Mouse (Mus musculus) neural tube, embryonic 15.5 days (tissue): ENCODE results near the gene Pcyt1a. TPM values are rescaled to one million over a fixed set of nuclear protein-coding genes. Genes with fewer than 3 reads are reported as not detected.
"Not testable (repeated sequence)": the region's sequence is repeated elsewhere in the genome, so short reads cannot be mapped to it uniquely, and the experiment has no call there.

Source experiments
- ATAC-seq: fragments of 200-750 bp; cut with Nextera tagmentation; 2 replicates; pipeline ENCODE4 v1.8.0; 2017; ENCODE audit warnings: mild to moderate bottlenecking, moderate TSS enrichment, moderate library complexity; ENCODE audit not compliant: low FRiP score
- H3K27ac ChIP-seq: fragments of 300-500 bp; sonication (generic); replicated peaks from 2 replicates; pipeline ENCODE4 v1.5.1; 2015; ENCODE audit warnings: mild to moderate bottlenecking, inconsistent platforms
- H3K27me3 ChIP-seq: fragments of 300-500 bp; sonication (generic); replicated peaks from 2 replicates; pipeline ENCODE4 v1.6.1; 2015; ENCODE audit warnings: inconsistent platforms
- H3K36me3 ChIP-seq: fragments of 300-500 bp; sonication (generic); 2 replicates; pipeline ENCODE4 v1.6.1; 2015; ENCODE audit warnings: inconsistent platforms
- H3K4me1 ChIP-seq: fragments of 300-500 bp; sonication (generic); 2 replicates; pipeline ENCODE4 v1.6.1; 2015; ENCODE audit warnings: inconsistent platforms
- H3K4me2 ChIP-seq: fragments of 300-500 bp; sonication (generic); 2 replicates; pipeline ENCODE4 v1.6.1; 2015; ENCODE audit warnings: inconsistent platforms, mild to moderate bottlenecking, moderate library complexity
- H3K4me3 ChIP-seq: fragments of 300-500 bp; sonication (generic); replicated peaks from 2 replicates; pipeline ENCODE4 v1.5.1; 2015; ENCODE audit warnings: mild to moderate bottlenecking, inconsistent platforms
- H3K9ac ChIP-seq: fragments of 300-500 bp; sonication (generic); replicated peaks from 2 replicates; pipeline ENCODE4 v1.6.1; 2015; ENCODE audit warnings: mild to moderate bottlenecking, inconsistent platforms
- H3K9me3 ChIP-seq: fragments of 300-500 bp; sonication (generic); replicated peaks from 2 replicates; pipeline ENCODE4 v1.6.1; 2016; ENCODE audit warnings: inconsistent platforms
- WGBS: fragments of 180-500 bp; shearing (Covaris S2); methylation state at CpG from one replicate; pipeline ENCODE4 v1.1.7; 2015; ENCODE audit warnings: mixed read lengths; 5-methylcytosine and 5-hydroxymethylcytosine counted together
- polyA plus RNA-seq: library from polyadenylated mRNA; unstranded; fragments of >200 nt; fragmentation: Nextera tagmentation; extraction: Ambion mirVana; gene quantifications from 2 replicates; pipeline ENCODE4 v1.2.1, GENCODE M21; 2015

Gene Pcyt1a
- polyA plus RNA-seq, 1 experiment from 2014 or later: 46.0 TPM

- Histone ChIP-seq H3K9me3 (no peaks in the 10 kb centered on the region), H3K27ac (no peak overlapping the region), H3K4me3 (no peak overlapping the region), H3K4me1 (peaks cover 11% of the 10 kb centered on the region), H3K4me2 (no peak overlapping the region), H3K36me3 (0 out of 2 replicates have a peak, but pooled peaks cover 11% of the 10 kb centered on the region), H3K9ac (no peak overlapping the region), H3K27me3 (no peaks in the 10 kb centered on the region)
- ATAC-seq: no peak
- 80% methylated on average over 1 of the region's 1 CpGs for WGBS
Observed at GRCm38 (mm10) chr16:32436657-32437056, 5.9 kb downstream of the Pcyt1a start.

- no peak overlapping the region for H3K9ac ChIP-seq
- peaks cover 5% of the 10 kb centered on the region for H3K4me1 ChIP-seq
- no peaks in the 10 kb centered on the region for H3K27me3 ChIP-seq
- H3K27ac ChIP-seq: no peak overlapping the region
- H3K4me3 ChIP-seq: no peak overlapping the region
- 100% methylated on average over 1 of the region's 1 CpGs for WGBS
- H3K4me2 ChIP-seq: no peak overlapping the region
- no peak for ATAC-seq
- no peaks in the 10 kb centered on the region for H3K9me3 ChIP-seq
- H3K36me3 ChIP-seq: 0 out of 2 replicates have a peak, but pooled peaks cover 11% of the 10 kb centered on the region
Observed at GRCm38 (mm10) chr16:32437266-32437665, 6.5 kb downstream of the Pcyt1a start.

DNA sequence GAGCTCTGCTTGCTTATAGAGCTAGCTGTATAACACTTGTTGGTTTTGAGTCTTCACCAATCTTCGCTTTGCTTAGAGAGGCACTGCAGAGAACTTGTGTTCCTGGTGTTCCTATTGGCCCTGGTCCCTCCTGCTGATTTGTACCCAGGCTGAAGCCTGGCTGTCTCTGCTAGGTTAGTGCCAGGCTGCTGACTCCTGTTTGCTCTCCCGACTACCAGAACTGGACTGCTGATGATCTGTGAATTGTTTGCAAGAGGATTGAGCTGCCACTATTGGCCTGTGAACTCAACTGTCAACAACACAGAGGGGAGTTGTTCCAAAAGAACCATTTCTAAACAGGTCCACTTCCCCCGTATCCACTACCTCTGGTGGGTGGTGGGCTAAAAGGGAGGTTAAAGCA lies 10.7 kb downstream of the Pcyt1a start:
- no peak for ATAC-seq
- WGBS: 97% methylated on average over 3 of the region's 3 CpGs
- Histone ChIP-seq H3K9ac (no peak overlapping the region), H3K27me3 (no peaks in the 10 kb centered on the region), H3K4me1 (no peaks in the 10 kb centered on the region), H3K36me3 (0 out of 2 replicates have a peak, but pooled peaks cover 11% of the 10 kb centered on the region), H3K4me3 (no peak overlapping the region), H3K4me2 (no peak overlapping the region), H3K27ac (no peak overlapping the region), H3K9me3 (no peaks in the 10 kb centered on the region)

DNA sequence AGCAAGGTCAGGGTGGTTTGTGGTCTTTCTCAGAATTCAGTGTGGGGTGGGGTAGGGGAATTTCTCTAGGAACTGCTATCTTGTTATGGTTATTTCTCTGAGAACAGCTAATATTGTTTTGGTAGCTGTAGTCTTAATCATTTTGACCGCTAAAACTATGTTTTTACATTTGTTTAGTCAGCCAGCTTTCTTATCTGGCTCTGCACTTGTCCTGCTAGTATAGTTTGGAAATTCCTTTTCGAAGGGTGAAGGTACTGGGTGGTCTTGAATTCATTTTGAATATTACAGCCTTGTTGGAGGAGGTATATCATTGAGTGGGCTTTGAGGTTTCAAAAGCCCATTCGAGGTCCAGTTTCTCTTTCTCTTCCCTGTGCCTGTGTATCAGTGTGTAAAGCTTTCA lies 13.9 kb downstream of the Pcyt1a start:
- not testable (repeated sequence) for H3K9me3 ChIP-seq, H3K4me3 ChIP-seq, H3K27me3 ChIP-seq, H3K4me1 ChIP-seq, H3K27ac ChIP-seq, ATAC-seq, H3K9ac ChIP-seq, H3K4me2 ChIP-seq
- 95% methylated on average over 3 of the region's 3 CpGs for WGBS
- H3K36me3 ChIP-seq: 0 out of 2 replicates have a peak, but pooled peaks cover 11% of the 10 kb centered on the region

GRCm38 (mm10) chr16:32445558-32445957 lies 14.8 kb downstream of the Pcyt1a start:
- no peaks in the 10 kb centered on the region for H3K27me3 ChIP-seq
- 97% methylated on average over 1 of the region's 1 CpGs for WGBS
- no peaks in the 10 kb centered on the region for H3K4me1 ChIP-seq
- no peaks in the 10 kb centered on the region for H3K9me3 ChIP-seq
- H3K27ac ChIP-seq: no peak overlapping the region
- H3K4me3 ChIP-seq: no peak overlapping the region
- 0 out of 2 replicates have a peak, but pooled peaks cover 6% of the 10 kb centered on the region for H3K36me3 ChIP-seq
- H3K4me2 ChIP-seq: no peak overlapping the region
- no peak for ATAC-seq
- H3K9ac ChIP-seq: no peak overlapping the region

- H3K9ac ChIP-seq: no peak overlapping the region
Observed at GRCm38 (mm10) chr16:32446563-32447138, 15.9 kb downstream of the Pcyt1a start.

DNA sequence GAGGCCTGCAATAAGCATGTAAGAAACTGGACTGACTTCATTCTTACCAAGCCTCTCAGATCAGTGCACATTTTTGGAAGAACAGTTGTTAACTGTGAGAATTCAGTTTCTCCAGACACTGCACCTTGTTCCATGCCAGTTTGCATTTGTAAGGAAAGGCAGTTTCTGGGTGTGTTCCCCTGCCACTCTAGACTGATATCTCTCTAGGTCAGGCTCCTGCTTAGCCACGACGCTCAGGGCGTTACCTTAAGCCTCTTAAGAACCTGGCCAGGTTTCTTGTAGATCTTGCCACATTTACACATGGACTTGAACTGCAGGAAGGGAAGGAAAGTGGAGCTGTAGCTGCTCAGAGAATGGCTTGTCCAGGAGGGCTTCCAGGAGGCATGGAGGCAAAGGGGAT lies 18.9 kb downstream of the Pcyt1a start:
- Histone ChIP-seq H3K9me3 (no peaks in the 10 kb centered on the region), H3K27me3 (no peaks in the 10 kb centered on the region), H3K4me3 (no peak overlapping the region), H3K27ac (no peak overlapping the region), H3K9ac (no peak overlapping the region), H3K4me2 (no peak overlapping the region), H3K4me1 (no peaks in the 10 kb centered on the region), H3K36me3 (peaks cover 19% of the 10 kb centered on the region)
- ATAC-seq: no peak
- 89% methylated on average over 3 of the region's 3 CpGs for WGBS

More at GRCm38 (mm10) chr16:32446563-32447138, 15.9 kb downstream of the Pcyt1a start:
- ATAC-seq: no peak
- no peaks in the 10 kb centered on the region for H3K27me3 ChIP-seq
- H3K4me3 ChIP-seq: no peak overlapping the region
- 0 out of 2 replicates have a peak, but pooled peaks cover 2% of the 10 kb centered on the region for H3K36me3 ChIP-seq
- WGBS: 94% methylated on average over 2 of the region's 2 CpGs
- H3K27ac ChIP-seq: no peak overlapping the region
- no peaks in the 10 kb centered on the region for H3K9me3 ChIP-seq
- H3K4me1 ChIP-seq: no peaks in the 10 kb centered on the region
- no peak overlapping the region for H3K4me2 ChIP-seq

GRCm38 (mm10) chr16:32450133-32450532 lies 19.4 kb downstream of the Pcyt1a start:
- no peaks in the 10 kb centered on the region for H3K9me3 ChIP-seq
- no peak overlapping the region for H3K4me3 ChIP-seq
- WGBS: 90% methylated on average over 2 of the region's 2 CpGs
- H3K4me2 ChIP-seq: no peak overlapping the region
- no peak overlapping the region for H3K9ac ChIP-seq
- no peak for ATAC-seq
- peaks cover 20% of the 10 kb centered on the region for H3K36me3 ChIP-seq
- no peaks in the 10 kb centered on the region for H3K27me3 ChIP-seq
- no peak overlapping the region for H3K27ac ChIP-seq
- no peaks in the 10 kb centered on the region for H3K4me1 ChIP-seq

GRCm38 (mm10) chr16:32453102-32453501 lies 22.4 kb downstream of the Pcyt1a start:
- Histone ChIP-seq H3K9ac (no peak overlapping the region), H3K27ac (no peak overlapping the region), H3K27me3 (no peaks in the 10 kb centered on the region), H3K4me1 (no peaks in the 10 kb centered on the region), H3K9me3 (no peaks in the 10 kb centered on the region), H3K36me3 (peaks cover 37% of the 10 kb centered on the region), H3K4me3 (no peak overlapping the region), H3K4me2 (no peak overlapping the region)
- WGBS: 96% methylated on average over 8 of the region's 8 CpGs
- no peak for ATAC-seq

DNA sequence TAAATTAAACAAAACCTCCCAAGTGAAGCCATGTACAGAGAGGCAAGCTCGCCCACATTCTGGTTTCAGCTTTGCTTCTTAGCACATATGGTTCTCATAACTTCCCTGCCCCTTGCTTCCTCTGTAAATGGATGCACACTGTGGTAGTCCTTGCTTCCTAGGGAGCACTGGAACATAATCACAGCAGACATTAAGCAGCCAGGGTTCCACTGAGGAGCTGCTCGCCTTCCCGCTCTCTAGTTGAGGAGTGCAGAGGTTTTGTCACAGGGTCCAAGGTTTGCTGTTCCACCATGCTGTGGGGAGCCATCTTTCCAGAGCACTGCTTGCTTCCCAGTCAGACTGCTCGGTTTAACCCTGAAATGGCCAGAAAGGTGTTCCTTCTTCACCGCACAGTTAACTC lies 23.9 kb downstream of the Pcyt1a start:
- Histone ChIP-seq H3K36me3 (peaks cover 39% of the 10 kb centered on the region), H3K9me3 (no peaks in the 10 kb centered on the region), H3K27me3 (no peaks in the 10 kb centered on the region), H3K27ac (no peak overlapping the region), H3K4me1 (no peaks in the 10 kb centered on the region), H3K4me2 (no peak overlapping the region), H3K9ac (no peak overlapping the region), H3K4me3 (no peak overlapping the region)
- ATAC-seq: no peak
- 90% methylated on average over 5 of the region's 5 CpGs for WGBS

GRCm38 (mm10) chr16:32456086-32456485 lies 25.4 kb downstream of the Pcyt1a start:
- H3K9ac ChIP-seq: no peak overlapping the region
- H3K4me3 ChIP-seq: no peak overlapping the region
- no peak overlapping the region for H3K4me2 ChIP-seq
- H3K9me3 ChIP-seq: no peaks in the 10 kb centered on the region
- H3K27ac ChIP-seq: no peak overlapping the region
- no peaks in the 10 kb centered on the region for H3K4me1 ChIP-seq
- H3K27me3 ChIP-seq: no peaks in the 10 kb centered on the region
- peaks cover 39% of the 10 kb centered on the region for H3K36me3 ChIP-seq
- ATAC-seq: no peak

GRCm38 (mm10) chr16:32456761-32457160 lies 26.0 kb downstream of the Pcyt1a start:
- ATAC-seq: no peak
- H3K4me2 ChIP-seq: no peak overlapping the region
- peaks cover 36% of the 10 kb centered on the region for H3K36me3 ChIP-seq

More at GRCm38 (mm10) chr16:32456761-32457160, 26.0 kb downstream of the Pcyt1a start:
- no peak overlapping the region for H3K4me3 ChIP-seq
- no peaks in the 10 kb centered on the region for H3K27me3 ChIP-seq
- no peak overlapping the region for H3K9ac ChIP-seq
- H3K27ac ChIP-seq: no peak overlapping the region
- no peaks in the 10 kb centered on the region for H3K4me1 ChIP-seq
- H3K9me3 ChIP-seq: no peaks in the 10 kb centered on the region
- WGBS: 97% methylated on average over 1 of the region's 1 CpGs
